34 mouse cellular contexts compared by ENCODE assay signal in the genomic region with DNA sequence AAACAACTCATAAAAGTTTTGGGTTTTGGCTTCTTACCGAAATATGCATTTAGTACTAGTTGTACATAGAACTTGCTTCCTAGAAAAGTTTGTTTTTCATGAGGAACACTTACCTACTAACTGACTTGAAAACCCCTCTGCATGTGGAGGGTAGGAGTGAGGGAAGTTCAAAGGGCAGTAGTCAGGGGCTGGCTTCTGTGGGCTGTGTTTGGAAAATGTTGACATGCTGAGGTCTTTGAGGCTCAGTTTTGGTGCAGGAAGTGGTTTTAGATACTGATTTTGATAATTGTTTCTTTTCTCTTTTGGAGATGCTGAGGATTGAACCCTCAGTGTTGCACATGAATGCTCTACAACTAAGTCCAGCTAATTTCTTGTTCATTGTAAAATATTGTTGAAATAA. TPM values are rescaled to one million over a fixed set of nuclear protein-coding genes. Genes with fewer than 3 reads are reported as not detected.
DNase-seq lines count a peak whose midpoint lies in the region; TF ChIP-seq lines count a peak whose summit lies in the region.
"Had no signal": no experiment of that assay in that cellular context is flagged by ENCODE, and none has a peak within 500 bp of the region (broad histone marks: within the 10 kb centered on the region; RNA-seq: fewer than 3 reads in every experiment).

No protein-coding gene starts in this region.

- no peak for TF ChIP-seq POLR2A in thymus, adult 2 months (IDR thresholded peaks at IDR 0.05; ENCODE audit: control insufficient read depth, extremely low read depth, insufficient read depth, low read length, poor library complexity)

- WGBS in thymus, adult 2 months, result 15% methylated on average over 1 of the region's 1 CpGs

- H3K4me1 ChIP-seq in thymus, adult 2 months (replicated peaks; ENCODE audit: control insufficient read depth, insufficient read depth, low read length), result peaks cover 9% of the 10 kb centered on the region
- H3K4me1 ChIP-seq: embryonic facial prominence, embryonic 12.5 days; heart, embryonic 15.5 days; intestine, embryonic 15.5 days; liver, embryonic 13.5 days; midbrain, embryonic 13.5 days; neural tube, embryonic 12.5 days had no signal

- TF ChIP-seq CTCF in thymus, adult 2 months (IDR thresholded peaks at IDR 0.05; ENCODE audit: borderline replicate concordance, control insufficient read depth, extremely low read depth, insufficient read depth, low read length, poor library complexity), result no peak

- H3K4me3 ChIP-seq in thymus, adult 2 months (ENCODE audit: control insufficient read depth, insufficient read depth, low read length), result no peak overlapping the region
- H3K4me3 ChIP-seq: embryonic facial prominence, embryonic 12.5 days; heart, embryonic 15.5 days; intestine, embryonic 15.5 days; left cerebral cortex, adult 2 months; liver, embryonic 13.5 days; megakaryocyte, embryonic 14.5 days; midbrain, embryonic 13.5 days; neural tube, embryonic 12.5 days had no signal

- H3K36me3 ChIP-seq in thymus, adult 2 months (ENCODE audit: control insufficient read depth, insufficient read depth, low read length), result peaks cover under 1% of the 10 kb centered on the region; the same call in 1 of the 2 replicates

- no peaks in the 10 kb centered on the region for H3K27me3 ChIP-seq in thymus, adult 2 months (ENCODE audit: control insufficient read depth, insufficient read depth, low read length)
- H3K27me3 ChIP-seq: embryonic facial prominence, embryonic 12.5 days; heart, embryonic 15.5 days; intestine, embryonic 15.5 days; liver, embryonic 13.5 days; megakaryocyte, embryonic 14.5 days; midbrain, embryonic 13.5 days; neural tube, embryonic 12.5 days had no signal

- H3K27ac ChIP-seq in thymus, adult 2 months (ENCODE audit: control insufficient read depth, insufficient read depth, low read length), result no peak overlapping the region
- H3K27ac ChIP-seq: embryonic facial prominence, embryonic 12.5 days; heart, embryonic 15.5 days; hindbrain, embryonic 14.5 days; intestine, embryonic 15.5 days; left cerebral cortex, adult 2 months; liver, embryonic 13.5 days; midbrain, embryonic 13.5 days; neural tube, embryonic 12.5 days had no signal

- DNase-seq in thymus, adult 2 months, result peak; percentile 33
- no peak for DNase-seq in thymus, postnatal 4 days
- DNase-seq in induced T-regulatory cell, adult 2 months (ENCODE audit: low read depth), result peak; percentile 65
- peak; percentile 46 for DNase-seq in thymus, postnatal 14 days
- DNase-seq in layer of hippocampus, postnatal 14 days (ENCODE audit: low spot score in 2 of 2), result no peak
- no peak for DNase-seq in testis, postnatal 14 days (ENCODE audit: low spot score)
- no peak for DNase-seq in layer of hippocampus, adult 9-11 months
- DNase-seq: cerebellum, adult 11 months; cerebellum, adult 9-11 months; forebrain, postnatal 0 days; gastrocnemius, postnatal 36 days; heart, postnatal 36 days; kidney, postnatal 14 days; liver, embryonic 13.5 days; lung, adult 2 months; lung, postnatal 14 days; right cerebral cortex, postnatal 14 days had no signal

RNA-seq across cellular contexts. Expression of gene A030005L19Rik, which starts 12.6 kb away (rescaled TPM):
- 0.98 and 1.0 TPM in 2 replicates for polyA plus RNA-seq in thymus, adult 2 months (2012; rRNA removed)
- under 1 TPM in 1 of 2 experiments, not detected in 1; 0.83 TPM for total RNA-seq in layer of hippocampus, postnatal 14 days (2021)
- total RNA-seq: adrenal gland, adult 18-20 months; forebrain, postnatal 0 days; gastrocnemius, postnatal 36 days; heart, adult 8-10 months had no signal
- polyA plus RNA-seq: embryonic facial prominence, embryonic 12.5 days; forebrain, embryonic 11.5 days; forebrain, postnatal 0 days; hindbrain, embryonic 14.5 days; stomach, embryonic 14.5 days had no signal

RNA-seq across cellular contexts. Expression of gene A030014E15Rik, which starts 24.1 kb away (rescaled TPM):
- not detected in 2 replicates for polyA plus RNA-seq in thymus, adult 2 months (2012; rRNA removed)
- not detected for total RNA-seq in layer of hippocampus, postnatal 14 days (2021)
- total RNA-seq: adrenal gland, adult 18-20 months; adrenal gland, postnatal 4 days; forebrain, postnatal 0 days; gastrocnemius, postnatal 36 days; heart, adult 8-10 months; heart, postnatal 36 days; layer of hippocampus, adult 8-10 months; left cerebral cortex, adult 2 months; left cerebral cortex, postnatal 36 days had no signal
- polyA plus RNA-seq: cortical plate, adult 2 months; embryonic facial prominence, embryonic 12.5 days; forebrain, embryonic 11.5 days; forebrain, postnatal 0 days; heart, embryonic 15.5 days; hindbrain, embryonic 14.5 days; intestine, embryonic 15.5 days; limb, embryonic 14.5 days; liver, embryonic 13.5 days; midbrain, embryonic 13.5 days; neural tube, embryonic 12.5 days; stomach, embryonic 14.5 days had no signal

RNA-seq across cellular contexts. Expression of gene Gm6217, which starts 30.6 kb away (rescaled TPM):
- not detected in 2 replicates for polyA plus RNA-seq in thymus, adult 2 months (2012; rRNA removed)
- not detected for total RNA-seq in layer of hippocampus, postnatal 14 days (2021)
- total RNA-seq: adrenal gland, adult 18-20 months; adrenal gland, postnatal 4 days; forebrain, postnatal 0 days; gastrocnemius, postnatal 36 days; heart, adult 8-10 months; heart, postnatal 36 days; layer of hippocampus, adult 8-10 months; left cerebral cortex, adult 2 months; left cerebral cortex, postnatal 36 days had no signal
- polyA plus RNA-seq: cortical plate, adult 2 months; embryonic facial prominence, embryonic 12.5 days; forebrain, embryonic 11.5 days; forebrain, postnatal 0 days; heart, embryonic 15.5 days; hindbrain, embryonic 14.5 days; intestine, embryonic 15.5 days; liver, embryonic 13.5 days; lung, adult 2 months; midbrain, embryonic 13.5 days; neural tube, embryonic 12.5 days; stomach, embryonic 14.5 days had no signal

RNA-seq across cellular contexts. Expression of gene A030003K21Rik, which starts 42.6 kb away (rescaled TPM):
- polyA plus RNA-seq in thymus, adult 2 months (2012; rRNA removed), result not detected in 2 replicates
- total RNA-seq in layer of hippocampus, postnatal 14 days (2021), result not detected
- total RNA-seq: adrenal gland, adult 18-20 months; adrenal gland, postnatal 4 days; forebrain, postnatal 0 days; gastrocnemius, postnatal 36 days; heart, adult 8-10 months; heart, postnatal 36 days; layer of hippocampus, adult 8-10 months; left cerebral cortex, adult 2 months; left cerebral cortex, postnatal 36 days had no signal
- polyA plus RNA-seq: cortical plate, adult 2 months; embryonic facial prominence, embryonic 12.5 days; forebrain, embryonic 11.5 days; forebrain, postnatal 0 days; heart, embryonic 15.5 days; hindbrain, embryonic 14.5 days; intestine, embryonic 15.5 days; liver, embryonic 13.5 days; lung, adult 2 months; midbrain, embryonic 13.5 days; neural tube, embryonic 12.5 days; stomach, embryonic 14.5 days had no signal

RNA-seq across cellular contexts. Expression of gene Gm7544, which starts 55.2 kb away (rescaled TPM):
- polyA plus RNA-seq in thymus, adult 2 months (2012; rRNA removed), result not detected in 2 replicates
- not detected for total RNA-seq in layer of hippocampus, postnatal 14 days (2021)
- total RNA-seq: adrenal gland, adult 18-20 months; adrenal gland, postnatal 4 days; forebrain, postnatal 0 days; gastrocnemius, postnatal 36 days; heart, adult 8-10 months; heart, postnatal 36 days; layer of hippocampus, adult 8-10 months; left cerebral cortex, adult 2 months; left cerebral cortex, postnatal 36 days had no signal
- polyA plus RNA-seq: cortical plate, adult 2 months; embryonic facial prominence, embryonic 12.5 days; forebrain, embryonic 11.5 days; forebrain, postnatal 0 days; heart, embryonic 15.5 days; hindbrain, embryonic 14.5 days; intestine, embryonic 15.5 days; limb, embryonic 14.5 days; liver, embryonic 13.5 days; lung, adult 2 months; midbrain, embryonic 13.5 days; neural tube, embryonic 12.5 days; stomach, embryonic 14.5 days had no signal

Comparison
In these comparisons a context has a peak if more than half of its experiments do, and no peak if none do; other contexts are left out.
1. DNase-seq: peak in thymus, adult 2 months (single experiment), induced T-regulatory cell, adult 2 months (single experiment) and thymus, postnatal 14 days (single experiment); none in thymus, postnatal 4 days (single experiment), layer of hippocampus, postnatal 14 days (0 of 2), testis, postnatal 14 days (single experiment) and layer of hippocampus, adult 9-11 months (single experiment).